Mouse (Mus musculus) heart, embryonic 14.5 days (tissue): ENCODE measurements around the gene Zbtb8a. TPM values are rescaled to one million over a fixed set of nuclear protein-coding genes. Genes with fewer than 3 reads are reported as not detected.

Experiments
- ATAC-seq: fragments of 200-750 bp; cut with Nextera tagmentation; 2 replicates; pipeline ENCODE4 v1.8.0; 2017; ENCODE audit warnings: low read depth, moderate TSS enrichment; ENCODE audit not compliant: insufficient number of reproducible peaks, insufficient read depth, low FRiP score
- H3K27ac ChIP-seq, 2 experiments: fragments of 200-500 bp in 1 of 2; fragments of 300-500 bp in 1 of 2; sonication (generic) in 1 of 2; replicated peaks in 1 of 2; 2 replicates each; pipeline ENCODE4 v1.5.1; 2012 to 2014; ENCODE audit warnings: low read depth in 2 of 2, low read length in 2 of 2, control low read depth in 1 of 2, mild to moderate bottlenecking in 1 of 2, mixed read lengths in 1 of 2; ENCODE audit not compliant: control insufficient read depth in 1 of 2, insufficient read depth in 1 of 2
- H3K27me3 ChIP-seq: fragments of 300-500 bp; sonication (generic); 2 replicates; pipeline ENCODE4 v1.6.1; 2014; ENCODE audit warnings: mild to moderate bottlenecking, low read length, control low read depth; ENCODE audit not compliant: control insufficient read depth, insufficient read depth
- H3K36me3 ChIP-seq: fragments of 300-500 bp; sonication (generic); 2 replicates; pipeline ENCODE4 v1.6.1; 2014; ENCODE audit warnings: mild to moderate bottlenecking, control low read depth, low read length, mixed read lengths; ENCODE audit not compliant: control insufficient read depth, insufficient read depth
- H3K4me1 ChIP-seq, 2 experiments: fragments of 200-500 bp in 1 of 2; fragments of 300-500 bp in 1 of 2; sonication (generic) in 1 of 2; 2 replicates each; pipeline ENCODE4 v1.6.1; 2012 to 2014; ENCODE audit warnings: low read length in 2 of 2, control low read depth in 1 of 2, mixed read lengths in 1 of 2; ENCODE audit not compliant: control insufficient read depth in 2 of 2, insufficient read depth in 2 of 2
- H3K4me2 ChIP-seq: fragments of 300-500 bp; sonication (generic); 2 replicates; pipeline ENCODE4 v1.6.1; 2014; ENCODE audit warnings: mild to moderate bottlenecking, low read length
- H3K4me3 ChIP-seq, 2 experiments: fragments of 200-500 bp in 1 of 2; fragments of 300-500 bp in 1 of 2; sonication (generic) in 1 of 2; 2 replicates each; pipeline ENCODE4 v1.5.1; 2012 to 2014; ENCODE audit warnings: low read length in 2 of 2, mild to moderate bottlenecking in 2 of 2, control low read depth in 1 of 2, low read depth in 1 of 2, moderate library complexity in 1 of 2; ENCODE audit not compliant: control insufficient read depth in 1 of 2, insufficient read depth in 1 of 2
- H3K9ac ChIP-seq: fragments of 300-500 bp; sonication (generic); 2 replicates; pipeline ENCODE4 v1.6.1; 2014; ENCODE audit warnings: mild to moderate bottlenecking, low read length
- H3K9me3 ChIP-seq: fragments of 300-500 bp; sonication (generic); 2 replicates; pipeline ENCODE4 v1.6.1; 2016; ENCODE audit warnings: low read length, control low read depth; ENCODE audit not compliant: control insufficient read depth
- WGBS: fragments of 180-500 bp; shearing (Covaris S2); extraction: QIAGEN DNeasy Blood & Tissue Kit; methylation state at CpG from one replicate; pipeline ENCODE4 v1.1.7; 2014; 5-methylcytosine and 5-hydroxymethylcytosine counted together
- polyA plus RNA-seq: library from polyadenylated mRNA; unstranded; fragments of >200 nt; fragmentation: Nextera tagmentation; extraction: Ambion mirVana; gene quantifications from 2 replicates; pipeline ENCODE4 v1.2.1, GENCODE M21; 2014

The Zbtb8a gene
- polyA plus RNA-seq, 1 experiment from 2014 or later: 9.0 TPM

GRCm38 (mm10) chr4:129334677-129335215 is 43.2 kb downstream of the Zbtb8a start:
- H3K27me3 ChIP-seq: no peaks in the 10 kb centered on the region
- peak overlapping the region; percentile 98 for H3K9ac ChIP-seq
- H3K4me3 ChIP-seq: peak overlapping the region; percentile 93 to 99
- peak overlapping the region; percentile 81 for H3K4me2 ChIP-seq
- under 1% methylated on average over 58 of the region's 62 CpGs for WGBS
- H3K36me3 ChIP-seq: peaks cover 42% of the 10 kb centered on the region
- peaks cover 2 to 33% of the 10 kb centered on the region in 2 experiments for H3K4me1 ChIP-seq
- peak; percentile 29; the same call in 1 of the 2 replicates for ATAC-seq
- peak overlapping the region; percentile 98 to 99 for H3K27ac ChIP-seq
- no peaks in the 10 kb centered on the region for H3K9me3 ChIP-seq

- no peak for ATAC-seq
- H3K9me3 ChIP-seq: no peaks in the 10 kb centered on the region
- H3K4me1 ChIP-seq: peaks cover 2 to 33% of the 10 kb centered on the region in 2 experiments
- H3K27ac ChIP-seq: no peak overlapping the region
- peak overlapping the region; percentile 81 for H3K4me2 ChIP-seq
- no peaks in the 10 kb centered on the region for H3K27me3 ChIP-seq
- WGBS: 47% methylated on average over 1 of the region's 1 CpGs
- peak overlapping the region; percentile 98; the same call in 1 of the 2 replicates for H3K9ac ChIP-seq
- peaks cover 60% of the 10 kb centered on the region for H3K36me3 ChIP-seq
- H3K4me3 ChIP-seq: peak overlapping the region in 1 of 2 experiments; percentile 93; a peak in 1 of 4 replicates
Measured at GRCm38 (mm10) chr4:129332846-129333245, 45.1 kb downstream of the Zbtb8a start.

- H3K36me3 ChIP-seq: peaks cover 86% of the 10 kb centered on the region
- 66% methylated on average over 1 of the region's 1 CpGs for WGBS
- no peak for ATAC-seq
Measured at GRCm38 (mm10) chr4:129326191-129326590, 51.7 kb downstream of the Zbtb8a start.

GRCm38 (mm10) chr4:129324756-129325155 is 53.2 kb downstream of the Zbtb8a start:
- Histone ChIP-seq H3K4me1 (0 out of 4 replicates have a peak, but pooled peaks cover 0 to 10% of the 10 kb centered on the region in 2 experiments), H3K4me2 (no peak overlapping the region), H3K36me3 (peaks cover 86% of the 10 kb centered on the region), H3K9me3 (no peaks in the 10 kb centered on the region), H3K27me3 (no peaks in the 10 kb centered on the region), H3K9ac (no peak overlapping the region), H3K4me3 (no peak overlapping the region), H3K27ac (no peak overlapping the region)
- WGBS: 41% methylated on average over 1 of the region's 1 CpGs
- ATAC-seq: no peak

More at GRCm38 (mm10) chr4:129326191-129326590, 51.7 kb downstream of the Zbtb8a start:
- H3K4me1 ChIP-seq: 0 out of 4 replicates have a peak, but pooled peaks cover 0 to 10% of the 10 kb centered on the region in 2 experiments
- no peaks in the 10 kb centered on the region for H3K27me3 ChIP-seq
- no peaks in the 10 kb centered on the region for H3K9me3 ChIP-seq
- no peak overlapping the region for H3K9ac ChIP-seq
- H3K4me2 ChIP-seq: no peak overlapping the region
- no peak overlapping the region for H3K27ac ChIP-seq
- no peak overlapping the region for H3K4me3 ChIP-seq

- 0 out of 4 replicates have a peak, but pooled peaks cover 0 to 10% of the 10 kb centered on the region in 2 experiments for H3K4me1 ChIP-seq
- 97% methylated on average over 1 of the region's 1 CpGs for WGBS
- no peak overlapping the region for H3K4me2 ChIP-seq
- no peak overlapping the region for H3K27ac ChIP-seq
- no peak overlapping the region for H3K9ac ChIP-seq
- no peak overlapping the region for H3K4me3 ChIP-seq
- ATAC-seq: no peak
- H3K9me3 ChIP-seq: no peaks in the 10 kb centered on the region
- peaks cover 86% of the 10 kb centered on the region for H3K36me3 ChIP-seq
- H3K27me3 ChIP-seq: no peaks in the 10 kb centered on the region
Measured at GRCm38 (mm10) chr4:129323491-129323890, 54.4 kb downstream of the Zbtb8a start.

- 95% methylated on average over 5 of the region's 5 CpGs for WGBS
- ATAC-seq: no peak
- no peaks in the 10 kb centered on the region for H3K9me3 ChIP-seq
- peaks cover 86% of the 10 kb centered on the region for H3K36me3 ChIP-seq
- H3K27me3 ChIP-seq: no peaks in the 10 kb centered on the region
- no peak overlapping the region for H3K9ac ChIP-seq
- H3K4me3 ChIP-seq: no peak overlapping the region
- H3K4me2 ChIP-seq: no peak overlapping the region
- H3K4me1 ChIP-seq: 0 out of 4 replicates have a peak, but pooled peaks cover 0 to 10% of the 10 kb centered on the region in 2 experiments
- no peak overlapping the region for H3K27ac ChIP-seq
Measured at GRCm38 (mm10) chr4:129322042-129322441, 55.9 kb downstream of the Zbtb8a start.

GRCm38 (mm10) chr4:129320876-129321275 is 57.0 kb downstream of the Zbtb8a start:
- WGBS: 94% methylated on average over 1 of the region's 1 CpGs
- peaks cover 87% of the 10 kb centered on the region for H3K36me3 ChIP-seq
- ATAC-seq: no peak

More at GRCm38 (mm10) chr4:129320876-129321275, 57.0 kb downstream of the Zbtb8a start:
- H3K27ac ChIP-seq: no peak overlapping the region
- no peak overlapping the region for H3K4me2 ChIP-seq
- H3K9me3 ChIP-seq: no peaks in the 10 kb centered on the region
- no peak overlapping the region for H3K4me3 ChIP-seq
- H3K4me1 ChIP-seq: 0 out of 4 replicates have a peak, but pooled peaks cover 0 to 10% of the 10 kb centered on the region in 2 experiments
- no peak overlapping the region for H3K9ac ChIP-seq
- no peaks in the 10 kb centered on the region for H3K27me3 ChIP-seq
